Mouse (Mus musculus) monocyte, adult 2 months (primary cell): Measurements from ENCODE around the gene Sema3d.

Experiments used
- DNase-seq, 2 experiments: peaks; one replicate each; pipeline ENCODE4 v3.0.0; 2022; ENCODE audit warnings: low spot score in 2 of 2, low read depth in 1 of 2

The Sema3d gene

DNA sequence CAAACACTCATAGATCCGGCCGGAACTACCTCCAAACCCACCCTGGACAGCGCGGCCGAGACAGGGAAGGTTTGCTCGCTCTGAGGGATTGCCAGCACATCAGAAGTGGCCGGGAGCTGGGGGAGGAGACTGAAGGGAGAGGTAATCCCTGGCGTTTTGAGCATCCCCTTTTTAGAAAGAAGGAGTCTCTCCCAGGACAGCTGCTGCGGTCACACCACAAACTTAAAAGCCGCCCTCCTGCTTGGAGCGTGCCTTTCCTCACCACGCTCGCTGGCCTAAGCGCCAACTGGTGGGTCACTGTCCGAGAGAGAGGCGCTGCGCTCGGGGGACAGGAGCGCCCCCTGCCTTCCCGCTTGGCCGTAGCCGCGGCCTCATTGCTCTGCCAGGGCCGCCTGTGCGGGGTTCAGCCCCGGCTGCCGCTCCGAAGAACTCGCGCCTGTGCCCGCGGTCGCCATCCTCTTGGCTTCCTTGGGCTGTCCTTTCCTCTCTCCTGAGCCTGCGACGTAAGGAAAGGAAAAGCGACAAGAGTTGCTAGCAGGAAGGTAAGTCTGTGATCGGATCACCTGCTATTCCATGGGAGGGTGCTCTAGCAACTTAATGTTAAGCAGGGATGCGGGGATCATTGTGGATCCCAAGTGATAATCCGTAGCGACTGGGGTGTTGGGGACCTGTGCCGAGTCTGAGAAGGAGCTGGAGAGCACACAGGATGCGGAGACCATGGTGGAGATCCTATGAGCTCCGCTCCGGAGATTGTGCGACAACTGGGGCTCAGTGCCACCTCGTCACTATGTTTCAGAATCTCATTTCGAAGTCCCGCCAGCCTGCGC lies at the start of gene Sema3d:
Gene Sema3d (plus strand): TSS at position 253 of the 827 bp plus-strand sequence.
- DNase-seq = no peak

- no peak for DNase-seq
These were observed 5.9 kb upstream of the Sema3d start for GRCm38 (mm10) chr5:12377261-12377660.

- no peak for DNase-seq
These were observed 4.3 kb upstream of the Sema3d start for GRCm38 (mm10) chr5:12378900-12379299.

GRCm38 (mm10) chr5:12382010-12382409 lies 1.2 kb upstream of the Sema3d start:
- no peak for DNase-seq

DNA sequence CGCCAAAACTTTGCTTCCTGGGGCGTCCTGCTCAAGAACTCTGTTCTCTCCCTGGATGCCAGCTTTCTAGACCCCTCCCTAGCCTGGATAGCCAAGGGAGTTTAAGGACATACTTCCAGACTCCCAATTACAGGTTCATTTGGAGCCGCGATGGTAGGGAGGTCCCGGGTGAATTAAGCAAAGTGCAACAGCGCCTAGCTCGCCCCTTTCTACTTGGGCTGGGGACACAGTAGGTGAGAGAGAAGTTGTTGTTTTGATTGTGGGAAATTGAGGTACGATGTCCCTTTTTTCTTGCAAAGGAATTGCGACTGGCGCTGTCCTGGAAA lies 738 bp downstream of the Sema3d start:
- DNase-seq = no peak

DNA sequence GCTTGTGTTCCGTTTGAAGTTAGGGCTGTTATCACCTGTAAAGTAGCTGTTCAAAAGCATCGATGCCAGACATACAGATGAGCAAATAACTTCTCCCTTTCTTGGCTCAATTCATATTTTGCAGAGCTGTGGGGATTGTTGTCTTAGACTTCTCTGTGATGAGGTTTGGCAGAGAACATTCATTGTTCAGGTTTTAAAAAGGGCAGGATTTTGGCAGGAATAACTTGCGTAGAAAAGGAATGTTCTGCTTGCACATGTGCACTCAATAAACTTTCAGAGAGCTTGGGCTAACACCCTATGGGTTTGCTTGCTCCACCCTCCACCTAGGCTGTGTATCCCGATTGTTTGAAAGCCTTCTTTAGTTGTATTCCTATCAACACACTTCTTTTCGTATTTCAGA lies 9.5 kb downstream of the Sema3d start:
- no peak for DNase-seq

DNA sequence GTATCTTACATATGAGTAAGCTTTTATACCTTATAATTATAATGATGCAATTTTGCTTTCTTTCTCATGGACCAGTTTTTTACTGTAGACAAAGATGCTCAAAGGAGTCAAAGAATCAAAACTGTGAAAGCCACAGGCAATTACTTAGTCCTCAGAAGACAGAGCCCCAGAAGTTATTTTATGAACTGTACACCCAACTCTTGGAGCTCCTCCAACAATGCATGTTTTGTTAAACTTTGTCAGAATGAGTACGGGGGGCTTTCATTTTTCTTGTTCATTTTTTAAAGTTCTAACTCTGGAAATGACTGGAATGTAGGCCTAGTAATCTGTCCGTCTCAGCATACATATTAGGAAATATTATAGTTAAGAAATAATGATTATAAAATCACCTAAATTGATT lies 16.1 kb downstream of the Sema3d start:
- no peak for DNase-seq

- no peak for DNase-seq
These were observed 21.0 kb downstream of the Sema3d start for GRCm38 (mm10) chr5:12404229-12404628.

- no peak for DNase-seq
These were observed 29.4 kb downstream of the Sema3d start for GRCm38 (mm10) chr5:12412595-12412994.

DNA sequence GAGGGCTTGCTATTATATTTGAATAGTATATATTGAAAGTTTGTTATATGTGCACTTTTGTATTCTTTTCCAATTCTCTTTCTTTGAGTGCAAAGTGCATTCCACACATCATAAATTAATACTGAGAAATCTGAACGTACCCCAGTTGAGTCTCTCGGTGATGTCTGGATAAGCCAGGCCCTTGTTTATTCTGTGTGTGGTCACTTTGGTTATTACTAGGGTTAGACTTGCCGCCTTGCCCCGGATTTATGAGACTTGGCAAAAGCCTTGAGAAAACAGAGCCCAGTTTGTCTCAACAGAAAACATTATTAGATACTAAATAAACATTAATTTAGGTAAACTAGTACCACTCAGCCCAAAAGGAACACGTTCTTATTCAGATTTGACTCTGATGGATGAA lies 40.1 kb downstream of the Sema3d start:
- DNase-seq = no peak

DNA sequence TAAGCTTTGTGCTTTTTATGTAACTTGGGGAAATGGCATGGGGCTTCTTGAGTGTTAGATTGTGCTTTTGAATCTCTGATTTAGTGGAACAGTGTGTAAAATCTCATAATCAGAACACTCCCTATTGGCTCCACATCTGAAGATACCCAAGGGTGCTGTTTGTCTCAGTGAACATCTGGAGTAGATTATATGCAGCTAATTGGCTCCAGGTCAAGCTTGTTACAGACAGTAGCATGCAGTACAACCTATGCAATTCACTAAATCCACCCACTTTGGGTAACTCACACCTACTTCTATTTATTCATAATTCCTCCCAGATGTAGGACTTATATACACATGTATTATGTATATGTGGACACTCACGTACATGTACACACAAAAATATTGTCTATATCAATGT lies 58.6 kb downstream of the Sema3d start:
- DNase-seq = no peak

DNA sequence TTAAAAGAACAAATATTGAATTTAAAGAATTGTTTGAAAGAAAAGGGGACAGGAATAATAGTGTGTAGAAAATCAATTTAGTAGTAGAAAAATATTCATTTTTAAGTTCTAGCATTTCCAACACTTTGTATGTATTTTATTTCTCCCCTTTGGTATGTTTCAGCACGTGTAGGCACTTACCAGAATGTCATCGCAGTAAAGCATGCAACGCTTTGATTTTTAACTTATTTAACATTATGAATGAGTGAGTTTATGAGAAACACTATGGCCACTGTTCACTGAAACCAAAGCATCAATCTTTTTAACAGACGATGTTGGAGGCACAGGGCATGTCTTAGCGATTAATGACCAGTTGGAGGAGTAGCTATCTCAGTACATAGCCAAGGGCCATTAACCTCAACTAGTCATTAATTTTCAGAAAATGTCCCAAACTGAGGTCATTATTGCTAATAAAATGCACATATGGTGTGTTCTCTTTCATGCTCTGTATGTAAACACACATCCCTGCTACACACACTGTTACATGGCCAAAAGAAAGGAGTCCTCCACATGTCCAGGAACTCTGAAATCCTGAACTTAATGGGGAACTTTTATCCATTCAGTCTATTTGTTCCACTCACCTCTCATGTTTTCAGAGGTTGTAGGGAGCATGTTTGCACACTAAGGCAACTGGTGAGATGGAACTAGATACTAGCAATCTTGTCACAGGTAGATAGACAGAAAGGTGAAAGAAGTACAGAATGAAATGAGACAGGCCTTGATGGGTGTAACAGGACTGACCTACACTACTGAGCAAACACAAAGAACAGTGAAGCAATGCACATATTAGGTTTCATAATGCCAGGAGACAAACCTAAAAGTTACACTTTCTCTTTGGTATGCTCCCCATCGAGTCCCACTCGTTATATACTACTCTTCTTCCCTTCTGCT lies 59.3 kb downstream of the Sema3d start:
- DNase-seq = no peak

DNA sequence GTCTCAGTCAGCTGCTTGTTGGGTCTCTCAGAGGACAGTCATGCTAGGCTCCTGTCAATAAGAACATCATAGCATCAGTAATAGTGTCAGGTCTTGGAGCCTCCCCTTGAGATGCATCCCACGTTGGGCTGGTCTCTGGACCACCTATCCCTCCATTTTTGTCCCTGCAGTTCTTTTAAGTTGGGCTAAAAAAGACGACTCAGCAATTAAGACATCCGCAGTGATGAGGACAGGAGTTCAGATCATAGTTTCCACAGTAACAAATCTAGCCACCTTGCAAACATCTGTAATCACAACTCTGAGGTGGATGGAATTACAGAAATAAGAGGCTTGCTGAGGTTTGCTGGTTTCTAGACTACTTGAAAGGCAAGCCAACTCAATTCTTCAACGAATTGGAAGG lies 67.9 kb downstream of the Sema3d start:
- DNase-seq = no peak

- DNase-seq = no peak
These were observed 71.8 kb downstream of the Sema3d start for GRCm38 (mm10) chr5:12454946-12455345.

DNA sequence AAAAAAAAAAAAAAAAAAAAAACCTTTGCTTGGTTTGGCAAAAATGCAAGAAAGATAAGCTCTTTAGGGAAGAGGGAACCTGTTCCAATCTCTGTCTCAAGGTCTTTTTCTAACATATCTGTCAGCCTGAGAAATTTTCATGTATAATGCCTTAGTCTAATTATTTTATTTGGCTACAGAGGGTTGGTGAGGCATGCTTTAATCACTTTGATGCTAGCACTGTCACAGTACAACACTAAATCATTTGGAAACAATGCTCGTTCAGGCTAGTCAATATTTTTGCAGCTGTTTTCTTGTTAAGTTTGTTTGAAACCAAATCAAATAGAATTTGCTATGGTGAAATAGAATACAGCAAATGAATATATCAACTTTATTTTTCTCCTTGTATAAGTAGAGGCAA lies 74.3 kb downstream of the Sema3d start:
- no peak for DNase-seq

- DNase-seq = no peak
These were observed 84.6 kb downstream of the Sema3d start for GRCm38 (mm10) chr5:12467568-12468336.

GRCm38 (mm10) chr5:12474904-12475638 lies 91.9 kb downstream of the Sema3d start:
- no peak for DNase-seq

GRCm38 (mm10) chr5:12475639-12475916 lies 92.4 kb downstream of the Sema3d start:
- DNase-seq = no peak

- no peak for DNase-seq
These were observed 104.7 kb downstream of the Sema3d start for GRCm38 (mm10) chr5:12487926-12488325.

- DNase-seq = no peak
These were observed 108.5 kb downstream of the Sema3d start for GRCm38 (mm10) chr5:12491704-12492103.
